Comparison of ENCODE assay signal across 33 mouse cellular contexts in genomic region chr9:121696626-121697025, GRCm38 (mm10). TPM values are rescaled to one million over a fixed set of nuclear protein-coding genes. Genes with fewer than 3 reads are reported as not detected.
DNase-seq lines count a peak whose midpoint lies in the region; ATAC-seq and TF ChIP-seq lines count a peak whose summit lies in the region.
"Had no signal": no experiment of that assay in that cellular context is flagged by ENCODE, and none has a peak within 500 bp of the region (broad histone marks: within the 10 kb centered on the region; RNA-seq: fewer than 3 reads in every experiment).

No protein-coding gene starts in this region.

- no peaks in the 10 kb centered on the region for H3K4me1 ChIP-seq in hindbrain, postnatal 0 days (ENCODE audit: insufficient read depth, low read length)
- H3K4me1 ChIP-seq in hindbrain, embryonic 16.5 days (ENCODE audit: control insufficient read depth, insufficient read depth, low read depth, low read length): no peaks in the 10 kb centered on the region
- no peaks in the 10 kb centered on the region for H3K4me1 ChIP-seq in lung, embryonic 16.5 days (replicated peaks; ENCODE audit: control insufficient read depth, insufficient read depth, low read length)
- H3K4me1 ChIP-seq: embryonic facial prominence, embryonic 12.5 days; forebrain, embryonic 13.5 days; heart, embryonic 13.5 days; limb, embryonic 13.5 days; liver, embryonic 13.5 days had no signal

- no peak overlapping the region for H3K27ac ChIP-seq in hindbrain, postnatal 0 days
- H3K27ac ChIP-seq in hindbrain, embryonic 16.5 days (ENCODE audit: low read depth, low read length): no peak overlapping the region
- peak overlapping the region; percentile 57 for H3K27ac ChIP-seq in lung, embryonic 16.5 days (ENCODE audit: low read length)
- H3K27ac ChIP-seq: embryonic facial prominence, embryonic 12.5 days; forebrain, embryonic 13.5 days; heart, embryonic 13.5 days; limb, embryonic 13.5 days; liver, embryonic 13.5 days; midbrain, embryonic 12.5 days had no signal

- ATAC-seq in hindbrain, postnatal 0 days: peak; percentile 21; the same call in 1 of the 2 replicates
- ATAC-seq in hindbrain, embryonic 16.5 days: no peak
- peak; percentile 85 for ATAC-seq in lung, embryonic 16.5 days (ENCODE audit: low read depth)
- ATAC-seq: Patski had no signal

- intact Hi-C loops in gastrocnemius, postnatal 36 days (cut with DNase I): loop anchor here (5.0 kb wide), 1 partner anchor 131 kb away; no protein-coding TSS in a partner anchor

- no peak for TF ChIP-seq CTCF in hindbrain, postnatal 0 days (IDR thresholded peaks at IDR 0.05; ENCODE audit: low read depth)

- no peak overlapping the region for H3K4me2 ChIP-seq in hindbrain, postnatal 0 days (ENCODE audit: low read depth, low read length)
- no peak overlapping the region for H3K4me2 ChIP-seq in hindbrain, embryonic 16.5 days (ENCODE audit: low read length)
- H3K4me2 ChIP-seq in lung, embryonic 16.5 days (ENCODE audit: low read depth, low read length): no peak overlapping the region
- H3K4me2 ChIP-seq: embryonic facial prominence, embryonic 12.5 days; forebrain, embryonic 13.5 days; heart, embryonic 13.5 days; limb, embryonic 13.5 days; liver, embryonic 13.5 days; midbrain, embryonic 12.5 days had no signal

- peaks cover 26% of the 10 kb centered on the region for H3K36me3 ChIP-seq in hindbrain, postnatal 0 days (ENCODE audit: insufficient read depth, low read length)
- H3K36me3 ChIP-seq in hindbrain, embryonic 16.5 days (ENCODE audit: control insufficient read depth, insufficient read depth, low read length): 0 out of 2 replicates have a peak, but pooled peaks cover 7% of the 10 kb centered on the region
- H3K36me3 ChIP-seq in lung, embryonic 16.5 days (ENCODE audit: control insufficient read depth, insufficient read depth, low read length): 0 out of 2 replicates have a peak, but pooled peaks cover 4% of the 10 kb centered on the region
- H3K36me3 ChIP-seq: liver, embryonic 13.5 days had no signal

- no peak for DNase-seq in hindbrain, postnatal 0 days (ENCODE audit: low spot score)
- no peak for DNase-seq in lung, postnatal 14 days
- peak; percentile 63 for DNase-seq in lung, postnatal 10 days
- DNase-seq in right cerebral cortex, adult 18-20 months: no peak
- DNase-seq in gastrocnemius, postnatal 36 days: no peak
- DNase-seq: adrenal gland, postnatal 36 days; B cell, adult 2 months; cerebellum, adult 11 months; cerebellum, adult 9-11 months; gastrocnemius, postnatal 10 days; heart, adult 11 months; heart, postnatal 14 days; kidney, adult 2 months; kidney, postnatal 10 days; liver, embryonic 13.5 days; right cerebral cortex, postnatal 25 days; spleen, adult 18-20 months; thymus, postnatal 14 days had no signal

- no peaks in the 10 kb centered on the region for H3K9me3 ChIP-seq in hindbrain, postnatal 0 days (ENCODE audit: low read length)
- H3K9me3 ChIP-seq in hindbrain, embryonic 16.5 days (ENCODE audit: control insufficient read depth, low read length): no peaks in the 10 kb centered on the region
- H3K9me3 ChIP-seq in lung, embryonic 16.5 days (ENCODE audit: control insufficient read depth, low read length): no peaks in the 10 kb centered on the region
- H3K9me3 ChIP-seq: embryonic facial prominence, embryonic 12.5 days; heart, embryonic 13.5 days; liver, embryonic 13.5 days; midbrain, embryonic 12.5 days had no signal

- no peaks in the 10 kb centered on the region for H3K27me3 ChIP-seq in hindbrain, postnatal 0 days (ENCODE audit: insufficient read depth, low read length)
- H3K27me3 ChIP-seq in hindbrain, embryonic 16.5 days (replicated peaks; ENCODE audit: control insufficient read depth, insufficient read depth, low read length): no peaks in the 10 kb centered on the region
- H3K27me3 ChIP-seq in lung, embryonic 16.5 days (ENCODE audit: control insufficient read depth, insufficient read depth, low read depth, low read length): no peaks in the 10 kb centered on the region
- H3K27me3 ChIP-seq: CH12.LX; embryonic facial prominence, embryonic 12.5 days; forebrain, embryonic 13.5 days; heart, embryonic 13.5 days; limb, embryonic 13.5 days; liver, embryonic 13.5 days; midbrain, embryonic 12.5 days; Patski had no signal

- no peak overlapping the region for H3K4me3 ChIP-seq in hindbrain, postnatal 0 days (ENCODE audit: low read length)
- H3K4me3 ChIP-seq in hindbrain, embryonic 16.5 days (ENCODE audit: low read length): no peak overlapping the region
- H3K4me3 ChIP-seq in lung, embryonic 16.5 days (ENCODE audit: low read length): no peak overlapping the region
- H3K4me3 ChIP-seq: embryonic facial prominence, embryonic 12.5 days; erythroblast, embryonic 14.5 days; forebrain, embryonic 13.5 days; heart, embryonic 13.5 days; limb, embryonic 13.5 days; liver, embryonic 13.5 days; midbrain, embryonic 12.5 days had no signal

- no peak overlapping the region for H3K9ac ChIP-seq in hindbrain, postnatal 0 days (replicated peaks; ENCODE audit: low read length)
- no peak overlapping the region for H3K9ac ChIP-seq in hindbrain, embryonic 16.5 days (ENCODE audit: low read depth, low read length)
- no peak overlapping the region for H3K9ac ChIP-seq in lung, embryonic 16.5 days (ENCODE audit: low read length)
- H3K9ac ChIP-seq: embryonic facial prominence, embryonic 12.5 days; forebrain, embryonic 13.5 days; heart, embryonic 13.5 days; limb, embryonic 13.5 days; liver, embryonic 13.5 days; midbrain, embryonic 12.5 days had no signal

- 81% methylated on average over 9 of the region's 9 CpGs for WGBS in hindbrain, postnatal 0 days
- 81% methylated on average over 9 of the region's 9 CpGs for WGBS in hindbrain, embryonic 16.5 days
- WGBS in lung, embryonic 16.5 days: 74% methylated on average over 9 of the region's 9 CpGs

RNA-seq across cellular contexts. Expression of gene Sec22c, which starts 8.7 kb away (rescaled TPM):
- total RNA-seq in hindbrain, postnatal 0 days (2014; rRNA removed): 19.0 and 25.2 TPM in 2 replicates
- 26.2 and 28.6 TPM in 2 replicates for polyA plus RNA-seq in hindbrain, postnatal 0 days (2015; fragmentation: Nextera tagmentation; extraction: Ambion mirVana)
- polyA plus RNA-seq in hindbrain, embryonic 16.5 days (2015; fragmentation: Nextera tagmentation; extraction: Ambion mirVana): 29.2 and 30.4 TPM in 2 replicates
- 9.2 and 10.0 TPM in 2 replicates for polyA plus RNA-seq in lung, embryonic 16.5 days (2015; fragmentation: Nextera tagmentation; extraction: Ambion mirVana)
- total RNA-seq in gastrocnemius, postnatal 36 days (2021): 1 to 10 TPM; 4.7 to 4.9 TPM

RNA-seq across cellular contexts. Expression of gene Ss18l2, which starts 13.5 kb away (rescaled TPM):
- 62.4 and 62.6 TPM in 2 replicates for total RNA-seq in hindbrain, postnatal 0 days (2014; rRNA removed)
- 231 and 246 TPM in 2 replicates for polyA plus RNA-seq in hindbrain, postnatal 0 days (2015; fragmentation: Nextera tagmentation; extraction: Ambion mirVana)
- 171 and 184 TPM in 2 replicates for polyA plus RNA-seq in hindbrain, embryonic 16.5 days (2015; fragmentation: Nextera tagmentation; extraction: Ambion mirVana)
- 94.0 and 104 TPM in 2 replicates for polyA plus RNA-seq in lung, embryonic 16.5 days (2015; fragmentation: Nextera tagmentation; extraction: Ambion mirVana)
- total RNA-seq in gastrocnemius, postnatal 36 days (2021): 100 to 1,000 TPM in 1 of 2 experiments, 10 to 100 TPM in 1; 95.2 to 104 TPM

RNA-seq across cellular contexts. Expression of gene Nktr, which starts 22.3 kb away (rescaled TPM):
- total RNA-seq in hindbrain, postnatal 0 days (2014; rRNA removed): 68.7 and 76.6 TPM in 2 replicates
- polyA plus RNA-seq in hindbrain, postnatal 0 days (2015; fragmentation: Nextera tagmentation; extraction: Ambion mirVana): 47.1 and 50.4 TPM in 2 replicates
- polyA plus RNA-seq in hindbrain, embryonic 16.5 days (2015; fragmentation: Nextera tagmentation; extraction: Ambion mirVana): 43.2 and 44.4 TPM in 2 replicates
- 61.9 and 69.5 TPM in 2 replicates for polyA plus RNA-seq in lung, embryonic 16.5 days (2015; fragmentation: Nextera tagmentation; extraction: Ambion mirVana)
- 10 to 100 TPM; 27.4 to 31.6 TPM for total RNA-seq in gastrocnemius, postnatal 36 days (2021)

RNA-seq across cellular contexts. Expression of gene Vipr1, which starts 54.1 kb away (rescaled TPM):
- 1.3 and 1.4 TPM in 2 replicates for total RNA-seq in hindbrain, postnatal 0 days (2014; rRNA removed)
- polyA plus RNA-seq in hindbrain, postnatal 0 days (2015; fragmentation: Nextera tagmentation; extraction: Ambion mirVana): 0.38 and 0.51 TPM in 2 replicates
- polyA plus RNA-seq in hindbrain, embryonic 16.5 days (2015; fragmentation: Nextera tagmentation; extraction: Ambion mirVana): 0.49 and 0.80 TPM in 2 replicates
- polyA plus RNA-seq in lung, embryonic 16.5 days (2015; fragmentation: Nextera tagmentation; extraction: Ambion mirVana): 0.36 and 0.50 TPM in 2 replicates
- total RNA-seq in gastrocnemius, postnatal 36 days (2021): 1 to 10 TPM; 1.8 to 4.5 TPM
- polyA plus RNA-seq: erythroblast, embryonic 14.5 days; G1E; Patski had no signal

RNA-seq across cellular contexts. Expression of gene Lyzl4, which starts 54.7 kb away (rescaled TPM):
- not detected in 2 replicates for total RNA-seq in hindbrain, postnatal 0 days (2014; rRNA removed)
- polyA plus RNA-seq in hindbrain, postnatal 0 days (2015; fragmentation: Nextera tagmentation; extraction: Ambion mirVana): 0.23 and 0.46 TPM in 2 replicates
- 0.16 TPM in 1 of 2 replicates, not detected in the other for polyA plus RNA-seq in hindbrain, embryonic 16.5 days (2015; fragmentation: Nextera tagmentation; extraction: Ambion mirVana)
- 0.34 TPM in 1 of 2 replicates, not detected in the other for polyA plus RNA-seq in lung, embryonic 16.5 days (2015; fragmentation: Nextera tagmentation; extraction: Ambion mirVana)
- not detected for total RNA-seq in gastrocnemius, postnatal 36 days (2021)
- total RNA-seq: adrenal gland, adult 18-20 months; adrenal gland, postnatal 36 days; CH12.LX; G1E; heart, postnatal 14 days had no signal
- polyA plus RNA-seq: erythroblast, embryonic 14.5 days; forebrain, embryonic 13.5 days; G1E; heart, embryonic 13.5 days; hindbrain, embryonic 11.5 days; intestine, embryonic 14.5 days; midbrain, embryonic 12.5 days; neural tube, embryonic 11.5 days; Patski had no signal
